Mouse (Mus musculus) common myeloid progenitor, adult 5-6 weeks (primary cell): ENCODE data around the gene Fbxl16. TPM values are rescaled to one million over a fixed set of nuclear protein-coding genes. Genes with fewer than 3 reads are reported as not detected.

Experiments
- ATAC-seq: replicated peaks from 2 replicates; pipeline ENCODE4 v1.8.0; 2016; ENCODE audit warnings: low read depth, mild to moderate bottlenecking, moderate TSS enrichment, inconsistent platforms; ENCODE audit not compliant: poor library complexity, severe bottlenecking
- total RNA-seq: library from RNA; stranded (forward); fragments of 200-1000, 187-1606 nt; gene quantifications from 2 replicates; pipeline ENCODE4 v1.2.3, GENCODE M21; 2017

Gene Fbxl16
- total RNA-seq, 1 experiment from 2014 or later: 0.18 TPM

DNA sequence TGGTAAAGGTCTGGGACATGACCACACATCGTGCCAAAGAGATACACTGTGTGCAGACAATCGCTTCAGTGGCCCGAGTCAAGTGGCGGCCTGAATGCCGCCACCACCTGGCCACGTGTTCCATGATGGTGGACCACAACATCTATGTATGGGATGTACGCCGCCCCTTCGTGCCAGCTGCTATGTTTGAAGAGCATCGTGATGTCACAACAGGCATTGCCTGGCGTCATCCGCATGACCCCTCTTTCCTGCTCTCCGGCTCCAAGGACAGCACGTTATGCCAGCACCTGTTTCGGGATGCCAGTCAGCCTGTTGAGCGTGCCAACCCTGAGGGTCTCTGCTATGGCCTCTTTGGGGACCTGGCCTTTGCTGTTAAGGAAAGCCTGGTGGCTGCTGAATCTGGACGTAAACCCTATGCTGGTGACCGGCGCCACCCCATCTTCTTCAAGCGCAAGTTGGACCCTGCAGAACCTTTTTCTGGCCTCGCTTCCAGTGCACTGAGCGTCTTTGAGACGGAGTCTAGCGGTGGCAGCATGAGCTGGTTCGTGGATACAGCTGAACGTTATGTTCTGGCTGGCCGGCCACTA, 17.2 kb downstream of the Fbxl16 start:
- no peak for ATAC-seq

DNA sequence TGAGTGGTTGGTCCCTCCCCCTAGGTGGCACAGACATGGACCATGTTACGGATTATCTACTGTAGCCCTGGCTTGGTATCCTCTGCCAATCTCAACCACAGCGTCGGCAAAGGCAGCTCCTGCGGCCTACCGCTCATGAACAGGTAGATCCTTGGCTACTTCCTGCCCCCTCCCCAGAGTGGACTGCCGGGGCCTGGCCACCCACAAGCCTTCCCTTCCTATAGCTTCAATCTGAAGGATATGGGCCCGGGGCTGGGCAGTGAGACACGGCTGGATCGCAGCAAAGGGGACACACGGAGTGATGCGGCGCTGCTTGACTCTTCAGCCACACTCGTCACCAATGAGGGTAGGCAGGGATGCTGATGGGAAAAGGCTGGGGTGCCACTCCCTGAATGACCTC, 18.1 kb downstream of the Fbxl16 start:
- no peak for ATAC-seq

DNA sequence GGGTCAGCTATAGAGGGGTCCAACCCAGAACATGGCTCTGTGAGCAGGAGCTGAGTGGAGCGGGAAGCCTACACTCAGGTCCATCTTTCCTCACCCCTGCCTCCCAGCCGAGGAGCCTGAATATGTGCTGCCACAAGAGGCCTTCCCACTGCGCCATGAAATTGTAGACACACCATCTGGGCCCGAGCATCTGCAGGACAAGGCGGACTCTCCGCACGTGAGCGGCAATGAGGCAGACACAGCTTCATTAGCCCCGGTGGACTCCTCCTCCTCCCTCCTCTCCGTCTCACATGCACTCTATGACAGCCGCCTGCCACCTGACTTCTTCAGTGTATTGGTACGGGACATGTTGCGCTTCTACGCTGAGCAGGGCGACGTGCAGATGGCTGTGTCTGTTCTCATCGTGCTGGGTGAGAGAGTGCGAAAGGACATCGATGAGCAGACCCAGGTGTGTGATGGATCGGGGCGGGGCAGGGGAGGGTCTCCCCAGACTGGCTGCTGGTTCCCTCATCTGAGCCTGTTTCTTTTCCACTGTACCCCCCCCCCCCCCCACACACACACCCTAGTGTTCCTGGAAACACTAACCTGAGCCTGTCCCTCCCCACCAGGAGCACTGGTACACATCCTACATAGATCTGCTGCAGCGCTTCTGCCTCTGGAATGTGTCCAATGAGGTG, 18.8 kb downstream of the Fbxl16 start:
- ATAC-seq: no peak

DNA sequence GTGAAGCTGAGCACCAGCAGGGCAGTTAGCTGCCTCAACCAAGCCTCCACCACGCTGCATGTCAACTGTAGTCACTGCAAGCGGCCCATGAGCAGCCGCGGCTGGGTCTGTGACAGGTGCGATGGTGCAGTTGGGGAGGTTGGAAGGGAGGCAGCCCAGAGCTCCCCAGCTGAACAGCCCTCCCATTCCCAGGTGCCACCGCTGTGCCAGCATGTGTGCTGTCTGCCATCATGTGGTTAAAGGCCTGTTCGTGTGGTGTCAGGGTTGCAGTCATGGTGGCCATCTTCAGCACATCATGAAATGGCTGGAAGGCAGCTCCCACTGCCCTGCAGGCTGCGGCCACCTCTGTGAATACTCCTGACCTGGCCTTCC, 19.3 kb downstream of the Fbxl16 start:
- ATAC-seq: no peak

DNA sequence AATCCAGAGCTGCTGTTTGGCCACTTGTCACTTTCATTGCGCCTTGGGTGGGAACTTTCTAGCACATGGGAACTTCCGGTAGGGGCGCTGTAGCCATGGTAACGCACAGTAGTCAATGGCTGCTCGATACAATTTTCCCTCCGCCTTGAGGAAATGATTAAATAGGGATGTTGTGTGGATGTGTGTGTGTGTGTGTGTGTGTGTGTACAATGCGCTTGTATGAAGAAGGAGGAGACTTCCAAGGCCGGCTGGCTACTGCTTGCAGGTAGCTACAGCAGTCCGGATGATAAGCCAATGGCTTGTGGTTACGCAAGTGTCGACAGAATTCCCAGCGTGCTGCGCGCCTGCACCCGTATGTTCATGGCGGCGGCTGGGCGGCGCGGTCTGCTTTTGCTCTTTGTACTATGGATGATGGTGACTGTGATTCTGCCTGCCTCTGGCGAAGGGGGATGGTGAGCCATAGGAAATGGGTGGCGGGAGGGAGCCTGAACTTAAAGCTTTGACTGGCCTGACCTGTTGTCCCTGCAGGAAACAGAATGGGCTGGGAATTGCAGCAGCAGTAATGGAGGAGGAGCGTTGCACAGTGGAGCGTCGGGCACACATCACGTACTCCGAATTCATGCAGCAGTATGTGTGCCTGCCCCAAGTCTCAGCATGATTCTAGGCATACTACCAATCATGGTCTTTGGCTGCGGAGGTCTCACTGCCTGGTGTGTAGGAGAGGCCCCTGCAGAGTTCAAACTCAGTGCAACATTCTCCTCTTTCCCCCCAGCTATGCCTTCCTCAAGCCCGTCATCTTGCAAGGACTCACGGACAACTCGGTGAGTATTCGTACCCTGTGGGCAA, 20.1 kb downstream of the Fbxl16 start, which contains the start of gene Jmjd8:
Gene Jmjd8 (plus strand): TSS at position 156 of the 846 bp plus-strand sequence.
- peak; percentile 43 for ATAC-seq

DNA sequence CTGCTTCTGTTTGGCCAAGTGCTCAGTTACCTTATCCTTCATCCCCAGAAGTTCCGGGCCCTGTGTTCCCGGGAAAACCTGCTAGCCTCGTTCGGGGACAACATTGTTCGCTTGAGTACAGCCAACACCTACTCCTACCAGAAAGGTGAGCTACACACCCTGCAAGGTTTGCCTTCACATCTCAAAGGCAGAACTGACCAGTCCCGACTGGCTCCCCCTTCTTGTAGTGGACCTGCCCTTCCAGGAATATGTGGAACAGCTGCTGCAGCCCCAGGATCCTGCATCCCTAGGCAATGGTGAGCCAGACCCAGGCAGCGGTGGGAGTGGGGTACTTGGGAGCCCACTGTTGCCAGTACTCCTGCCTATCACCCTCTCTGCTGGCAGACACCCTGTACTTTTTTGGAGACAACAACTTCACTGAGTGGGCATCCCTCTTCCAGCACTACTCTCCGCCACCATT, 20.7 kb downstream of the Fbxl16 start:
- ATAC-seq: no peak

DNA sequence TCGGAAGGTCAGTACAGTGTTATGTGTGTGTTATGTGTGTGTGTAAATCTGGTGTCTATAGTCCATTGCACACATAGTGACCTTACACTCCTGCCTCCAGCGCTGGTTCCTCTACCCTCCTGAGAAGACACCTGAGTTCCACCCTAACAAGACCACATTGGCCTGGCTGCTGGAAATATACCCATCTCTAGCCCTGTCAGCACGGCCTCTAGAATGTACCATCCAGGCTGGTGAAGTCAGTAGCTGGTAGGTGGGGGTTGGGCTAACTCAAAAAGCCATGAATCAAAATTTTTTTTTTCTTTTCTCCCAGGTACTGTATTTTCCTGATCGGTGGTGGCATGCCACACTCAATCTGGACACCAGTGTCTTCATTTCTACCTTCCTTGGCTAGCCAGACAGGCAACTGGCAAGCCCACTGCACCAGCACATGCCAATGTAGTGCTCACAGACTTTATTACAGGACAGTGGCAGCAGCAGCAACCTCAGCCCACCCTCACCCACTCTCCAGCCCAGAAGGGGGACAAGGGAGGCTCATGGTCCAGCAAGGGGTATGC, 21.4 kb downstream of the Fbxl16 start:
- ATAC-seq: no peak

DNA sequence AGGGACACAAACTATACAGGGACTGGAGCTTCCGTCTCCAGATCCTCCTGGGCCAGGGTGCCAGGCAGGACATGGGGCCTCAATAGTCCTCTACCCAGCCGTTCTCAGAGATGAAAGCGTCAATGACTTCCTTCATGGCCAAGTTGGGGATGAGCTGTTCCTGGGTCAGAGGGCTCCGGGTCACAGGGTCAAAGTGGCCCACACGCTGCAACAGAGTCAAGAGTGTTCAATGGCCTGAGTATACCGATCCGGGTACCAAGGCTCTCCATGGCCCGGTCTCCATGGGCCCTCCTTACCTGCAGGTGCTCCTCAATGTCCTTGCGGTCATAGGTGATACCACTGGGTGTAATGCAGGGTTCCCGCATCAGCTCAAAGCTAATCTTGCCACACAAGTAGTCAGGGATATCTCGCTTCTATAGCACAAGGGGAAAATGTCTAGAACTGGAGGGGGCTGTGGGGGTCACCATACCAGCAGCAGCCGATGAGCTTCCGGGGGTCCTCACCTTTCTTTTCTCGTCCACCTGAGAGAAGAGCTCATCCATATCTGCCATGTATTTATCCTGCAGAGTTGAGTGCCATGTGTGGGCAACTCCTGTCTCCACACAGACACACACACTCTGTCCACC, 22.0 kb downstream of the Fbxl16 start:
- ATAC-seq: no peak

DNA sequence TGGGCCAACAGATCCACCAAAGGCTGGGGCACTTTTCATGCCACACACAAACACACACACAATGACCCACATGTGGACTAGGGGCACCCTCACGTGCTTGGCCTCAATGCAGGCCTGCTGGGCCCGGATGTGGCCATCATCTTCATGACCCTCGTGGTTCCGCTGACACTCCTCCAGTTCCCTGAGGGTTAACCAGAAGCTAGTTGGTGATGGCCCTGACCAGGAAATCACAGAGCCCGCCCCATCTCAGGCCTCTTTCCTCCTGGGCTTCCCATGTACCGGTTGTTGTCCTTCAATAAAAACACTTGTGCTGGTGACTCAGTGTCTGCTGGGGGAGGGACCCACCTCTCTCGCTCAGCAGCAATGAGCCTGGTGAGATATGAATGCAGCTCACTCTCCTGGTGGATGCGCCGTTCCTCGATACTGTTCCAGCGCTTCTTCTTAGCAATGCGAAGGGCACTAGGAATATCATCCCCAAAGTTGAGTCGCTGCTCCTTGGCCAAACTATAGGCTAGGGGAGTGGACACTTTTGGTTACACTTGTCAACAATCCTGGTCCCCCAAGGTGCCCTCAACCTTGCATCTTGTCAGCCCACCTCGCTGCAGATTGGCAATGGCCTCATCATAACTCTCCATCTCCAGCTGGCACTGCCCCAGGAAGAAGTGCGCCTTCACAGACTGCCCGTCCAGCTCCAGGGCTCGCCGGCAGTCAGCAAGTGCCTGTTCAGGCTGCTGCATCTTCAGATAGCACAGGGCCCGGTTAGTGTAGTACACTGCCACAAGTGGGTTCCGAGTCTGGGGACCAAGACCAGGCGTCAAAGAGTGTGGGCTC, 22.8 kb downstream of the Fbxl16 start:
- ATAC-seq: no peak

DNA sequence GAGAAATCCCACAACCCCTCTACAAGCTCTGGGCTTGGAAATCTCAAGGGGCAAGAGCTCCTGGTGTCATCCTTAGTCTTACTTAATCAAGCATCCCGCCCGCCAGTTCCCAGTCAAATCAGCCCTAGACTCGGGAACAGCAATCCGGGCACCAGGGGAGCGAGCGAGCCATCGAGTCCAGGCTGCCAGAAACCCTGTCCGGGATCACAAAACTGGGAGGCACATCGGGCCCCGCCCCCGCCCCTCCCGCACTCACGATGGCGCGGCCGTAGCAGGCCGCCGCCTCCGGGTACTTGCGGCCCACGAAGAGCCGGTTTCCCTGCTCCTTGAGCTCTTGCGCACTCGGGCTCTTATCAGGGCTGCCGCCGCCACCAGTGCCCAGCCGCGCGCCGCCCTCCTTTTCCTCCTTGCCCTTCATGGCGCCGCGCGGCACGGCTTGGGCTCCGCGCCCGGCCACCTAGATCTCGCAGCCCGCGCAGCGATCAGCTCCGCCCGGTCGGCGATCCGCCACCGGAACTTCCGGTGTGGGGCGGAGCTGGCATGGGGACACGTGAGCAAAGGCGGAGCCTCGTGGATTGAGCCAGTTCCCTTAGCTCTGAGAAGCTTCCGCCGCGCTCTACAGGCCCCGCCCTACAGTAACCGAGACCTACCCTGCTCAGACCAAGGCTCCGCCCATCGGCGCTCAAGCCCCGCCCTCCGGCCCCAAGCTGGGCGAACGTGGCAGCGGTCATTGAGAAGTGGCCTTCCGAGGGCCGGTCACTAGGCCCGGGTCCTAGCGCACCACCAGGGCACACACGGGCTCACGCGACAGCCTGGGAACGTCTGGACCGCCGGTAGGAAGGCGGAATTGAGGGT, 23.8 kb downstream of the Fbxl16 start:
- ATAC-seq: peak; percentile 77

DNA sequence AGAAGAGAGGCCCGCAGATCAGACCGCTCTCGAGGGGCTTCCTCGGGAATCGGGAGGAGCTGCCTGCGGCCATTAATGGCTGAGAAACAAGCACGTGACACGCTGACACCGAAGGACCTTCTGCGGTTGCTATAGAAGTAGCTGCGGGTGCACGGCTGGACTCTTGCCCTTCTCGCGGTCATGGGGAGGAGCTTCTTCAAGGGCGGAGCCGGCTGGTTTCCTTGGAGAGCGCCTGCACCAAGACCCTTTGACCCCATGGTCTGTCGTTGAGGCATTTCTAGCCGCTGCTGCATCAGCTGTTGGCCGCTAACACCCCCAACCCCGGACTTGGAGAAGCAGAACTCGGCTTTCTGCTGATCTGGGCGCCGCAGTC, 24.4 kb downstream of the Fbxl16 start, which contains the start of gene Stub1:
Gene Stub1 (minus strand): TSS at position 114 of the 373 bp plus-strand sequence.
- ATAC-seq: peak; percentile 36

DNA sequence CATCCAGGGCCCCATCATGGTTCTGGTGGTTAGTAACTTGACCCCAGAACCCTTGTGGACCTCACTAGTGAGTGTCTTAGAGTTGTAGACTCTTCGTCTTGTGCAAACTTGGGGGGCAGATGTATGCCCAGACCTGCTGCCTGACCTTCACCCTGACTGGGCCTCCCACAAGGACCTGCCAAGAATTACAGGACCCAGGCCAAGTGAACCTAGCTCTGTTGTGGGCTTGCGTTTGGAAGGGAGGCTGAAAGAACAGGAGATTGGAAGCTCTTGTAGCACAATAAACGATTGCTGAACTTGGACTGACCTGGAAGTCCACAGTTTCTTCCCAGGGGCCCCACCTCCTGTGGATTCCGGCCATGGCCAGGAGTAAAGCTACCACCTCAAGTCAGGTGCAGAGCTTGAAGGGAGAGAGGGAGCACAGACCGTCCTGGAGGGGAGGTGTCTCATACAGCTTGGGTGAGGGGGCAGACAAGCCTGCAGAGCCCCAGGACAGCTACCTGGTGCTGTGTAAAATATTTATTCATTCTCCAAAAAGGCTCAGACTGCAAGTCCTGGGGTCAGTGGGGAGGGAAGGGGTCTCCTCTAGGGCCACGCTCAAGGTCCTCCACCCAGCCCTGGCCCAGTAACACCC, 25.2 kb downstream of the Fbxl16 start:
- no peak for ATAC-seq

DNA sequence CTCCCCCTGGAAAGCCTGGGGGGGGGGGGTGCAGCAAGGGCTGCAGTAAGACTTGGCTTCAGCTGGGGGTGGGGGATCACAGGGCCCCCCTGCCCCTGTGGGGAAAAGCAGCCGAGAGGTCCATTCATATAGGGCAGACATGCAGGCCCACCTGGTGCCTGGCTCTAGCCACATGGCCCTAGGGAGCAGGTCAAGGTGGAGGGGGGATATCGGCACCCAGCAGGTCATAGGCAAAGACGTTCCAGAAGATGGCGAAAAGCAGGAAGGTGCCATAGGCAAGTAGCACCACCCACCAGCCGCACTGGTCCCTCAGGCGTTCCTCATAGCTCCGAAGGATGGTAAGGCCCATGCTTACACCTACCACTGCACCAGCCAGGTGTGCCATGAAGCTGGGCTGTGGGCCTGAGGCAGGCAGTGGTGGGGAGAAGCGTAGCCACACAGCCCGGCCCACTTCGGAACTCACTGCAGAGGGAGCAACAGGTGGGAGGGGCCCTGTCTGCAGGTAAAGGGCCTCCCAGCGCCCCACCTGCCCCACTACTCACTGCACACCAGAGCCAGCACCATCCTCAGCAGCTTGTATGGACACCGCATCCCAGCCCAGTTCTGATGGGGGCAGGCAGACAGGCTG, 25.8 kb downstream of the Fbxl16 start:
- no peak for ATAC-seq

DNA sequence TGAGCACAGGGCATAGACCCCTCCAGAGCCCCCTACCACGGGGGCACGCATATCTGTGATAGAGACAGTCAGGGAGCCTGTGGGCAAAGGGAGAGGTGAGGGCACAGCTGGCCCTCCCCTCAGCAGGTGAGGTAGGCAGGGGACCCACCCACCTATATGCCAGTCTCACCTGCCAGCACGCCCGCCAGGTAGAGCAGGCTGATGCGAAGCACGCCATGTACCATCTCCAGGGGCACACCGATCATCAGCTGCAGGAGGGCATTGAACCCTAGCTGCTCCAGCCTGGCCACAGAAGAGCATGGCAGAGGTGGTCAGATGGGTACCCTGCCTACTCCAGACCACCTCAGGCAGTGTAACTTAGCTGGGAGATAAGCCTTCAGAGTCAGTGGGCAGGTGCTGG, 26.4 kb downstream of the Fbxl16 start:
- ATAC-seq: no peak

DNA sequence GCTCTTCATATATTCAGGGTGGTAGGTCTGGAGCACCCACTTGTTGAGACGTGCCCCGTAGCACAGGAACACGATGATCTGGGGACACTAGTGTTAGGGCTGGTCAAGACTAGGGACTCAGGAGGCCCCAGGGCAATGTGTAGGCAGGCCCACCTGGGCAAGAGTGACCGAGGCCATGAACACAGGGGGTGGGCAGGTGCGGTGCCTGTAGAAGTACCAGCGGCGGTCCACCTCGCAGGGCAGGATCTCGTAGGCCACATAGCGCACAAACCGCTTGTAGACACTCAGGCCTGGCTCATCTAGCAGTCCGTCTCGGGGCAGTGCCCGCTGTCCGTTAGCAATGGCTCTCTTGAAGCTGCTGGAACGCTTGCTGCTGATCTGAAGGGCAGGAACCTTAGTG, 26.9 kb downstream of the Fbxl16 start:
- ATAC-seq: no peak

DNA sequence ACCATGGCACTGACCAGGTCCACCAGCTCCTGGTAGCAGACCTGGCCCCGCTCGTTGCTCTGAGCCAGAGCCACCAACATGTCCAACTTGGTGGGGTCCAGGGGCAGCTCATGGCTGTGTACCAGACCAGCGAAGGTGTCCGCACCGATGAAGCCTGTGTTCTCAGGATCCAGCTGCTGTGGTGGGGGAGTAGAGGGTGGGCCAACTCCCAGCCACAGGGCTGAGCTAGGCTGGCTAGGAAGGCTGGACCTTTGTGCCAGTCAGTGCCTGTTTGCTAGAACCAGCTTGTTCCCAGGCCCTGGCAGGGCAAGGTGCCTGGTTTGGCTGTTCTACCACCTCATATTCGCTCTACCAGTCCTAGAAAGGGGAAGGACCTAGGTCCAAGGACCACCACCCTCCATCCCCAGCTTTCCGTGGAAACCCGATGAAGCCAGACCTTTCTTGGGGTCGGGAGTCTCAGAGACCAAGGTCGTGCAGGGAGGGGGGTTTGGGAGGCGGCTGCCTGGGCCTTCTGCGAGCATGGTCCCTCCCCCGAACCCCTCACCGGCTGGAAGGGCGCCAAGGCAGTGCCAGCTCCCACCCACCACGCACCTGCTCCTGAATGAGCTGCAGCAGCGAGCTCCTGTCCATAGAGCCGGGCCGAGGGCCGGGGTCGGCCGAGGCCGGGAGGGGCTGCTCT, 27.7 kb downstream of the Fbxl16 start:
- ATAC-seq: no peak

DNA sequence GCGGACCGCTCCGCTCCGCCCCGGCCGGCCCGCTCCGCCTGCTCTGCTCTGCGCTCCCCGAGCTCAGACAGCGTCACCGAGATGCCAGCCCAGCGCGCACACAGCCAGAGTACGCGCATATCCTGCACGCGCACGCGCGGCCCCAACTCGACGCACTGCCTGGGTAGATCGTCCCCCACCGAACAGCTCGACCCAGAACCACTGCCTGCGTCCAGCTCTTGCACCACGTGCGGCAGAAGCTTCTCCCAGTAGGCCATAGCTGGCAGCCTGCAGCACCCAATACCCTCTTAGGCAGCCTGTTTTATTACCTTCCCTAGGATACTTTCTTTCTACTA, 28.2 kb downstream of the Fbxl16 start, which contains the start of gene Rhbdl1:
Gene Rhbdl1 (minus strand): TSS at position 220 of the 335 bp plus-strand sequence.
- peak; percentile 17; the same call in 1 of the 2 replicates for ATAC-seq
